In genomic region chr15:7056851-7057250, GRCm38 (mm10) we compare ENCODE assay signal across 15 mouse cellular contexts.
"Had no signal": no experiment of that assay in that cellular context is flagged by ENCODE, and none has a peak within 500 bp of the region (broad histone marks: within the 10 kb centered on the region; RNA-seq: fewer than 3 reads in every experiment).

No protein-coding gene starts in this region.

- ATAC-seq: liver, postnatal 0 days; midbrain, embryonic 16.5 days had no signal

- H3K27me3 ChIP-seq: kidney, embryonic 15.5 days; limb, embryonic 12.5 days; liver, embryonic 13.5 days; midbrain, embryonic 12.5 days; stomach, embryonic 15.5 days had no signal

- H3K4me2 ChIP-seq: kidney, embryonic 15.5 days; limb, embryonic 12.5 days; liver, embryonic 13.5 days; lung, embryonic 15.5 days; midbrain, embryonic 12.5 days; stomach, embryonic 15.5 days had no signal

- DNase-seq: kidney, postnatal 14 days; layer of hippocampus, postnatal 36 days; liver; liver, embryonic 13.5 days; liver, postnatal 0 days; lung, postnatal 14 days; right cerebral cortex, postnatal 14 days; thymus, postnatal 4 days had no signal

- H3K9ac ChIP-seq: kidney, embryonic 15.5 days; limb, embryonic 12.5 days; liver, embryonic 13.5 days; liver, postnatal 0 days; lung, embryonic 15.5 days; midbrain, embryonic 12.5 days; stomach, embryonic 15.5 days had no signal

- H3K27ac ChIP-seq: kidney, embryonic 15.5 days; limb, embryonic 12.5 days; liver, embryonic 13.5 days; lung, embryonic 15.5 days; macrophage; midbrain, embryonic 12.5 days; stomach, embryonic 15.5 days had no signal

- H3K9me3 ChIP-seq: kidney, embryonic 15.5 days; limb, embryonic 12.5 days; liver, embryonic 13.5 days; lung, embryonic 15.5 days; midbrain, embryonic 12.5 days; stomach, embryonic 15.5 days had no signal

- H3K36me3 ChIP-seq: kidney, embryonic 15.5 days; limb, embryonic 12.5 days; liver, embryonic 13.5 days; lung, embryonic 15.5 days; midbrain, embryonic 12.5 days; stomach, embryonic 15.5 days had no signal

- H3K4me1 ChIP-seq: kidney, embryonic 15.5 days; lung, embryonic 15.5 days; midbrain, embryonic 12.5 days; stomach, embryonic 15.5 days had no signal

- H3K4me3 ChIP-seq: kidney, embryonic 15.5 days; limb, embryonic 12.5 days; liver, embryonic 13.5 days; lung, embryonic 15.5 days; midbrain, embryonic 12.5 days; stomach, embryonic 15.5 days had no signal
